Mouse (Mus musculus): ENCODE data around the gene Glis2.

DNA sequence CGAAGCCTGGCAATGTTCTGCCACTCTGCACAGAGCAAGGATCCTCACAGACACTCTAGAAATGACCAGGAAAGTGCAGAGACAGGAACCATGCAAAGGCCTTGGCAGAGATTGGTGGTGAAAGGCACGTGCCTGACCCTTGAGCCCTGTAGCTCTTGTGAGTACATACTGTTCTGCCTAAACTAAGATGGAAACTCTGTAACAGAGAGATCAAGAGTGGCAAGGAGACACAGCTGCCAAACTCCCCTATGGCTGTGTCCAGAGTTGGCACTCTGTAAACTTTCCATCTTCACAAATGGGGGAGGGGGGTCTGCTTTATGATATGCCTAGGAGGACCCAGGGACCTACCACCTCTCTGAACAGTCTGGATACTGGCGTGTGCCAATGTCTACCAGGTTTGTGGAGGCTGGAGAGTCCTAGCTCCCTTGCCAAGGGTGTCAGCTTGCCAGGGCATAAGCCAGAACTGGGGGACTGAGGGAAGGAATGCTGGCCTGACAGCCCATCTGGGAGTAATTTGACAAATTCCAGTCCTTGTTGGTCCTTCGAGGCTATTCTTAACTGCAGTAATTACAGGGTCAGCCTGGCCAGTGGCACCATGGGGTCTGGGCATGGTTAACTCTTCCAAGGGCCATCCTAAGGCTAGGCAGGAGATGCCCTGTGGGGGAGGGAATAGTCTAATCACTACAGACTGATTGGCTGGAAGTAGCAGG, 58.3 kb downstream of the Glis2 start:
- TF ChIP-seq CTCF (IDR thresholded peaks at IDR 0.05; ENCODE audit: borderline replicate concordance, insufficient read depth, low read depth, low read length) (no peak), POLR2A (IDR thresholded peaks at IDR 0.05; ENCODE audit: borderline replicate concordance, insufficient read depth, low read length) (no peak)
